Mouse (Mus musculus) right cerebral cortex, adult 18-20 months (tissue): ENCODE measurements around the gene Snf8.

ENCODE experiments used
- DNase-seq: peaks from one replicate; pipeline ENCODE4 v3.0.0; 2022; ENCODE audit warnings: mixed read lengths

Snf8 gene

DNA sequence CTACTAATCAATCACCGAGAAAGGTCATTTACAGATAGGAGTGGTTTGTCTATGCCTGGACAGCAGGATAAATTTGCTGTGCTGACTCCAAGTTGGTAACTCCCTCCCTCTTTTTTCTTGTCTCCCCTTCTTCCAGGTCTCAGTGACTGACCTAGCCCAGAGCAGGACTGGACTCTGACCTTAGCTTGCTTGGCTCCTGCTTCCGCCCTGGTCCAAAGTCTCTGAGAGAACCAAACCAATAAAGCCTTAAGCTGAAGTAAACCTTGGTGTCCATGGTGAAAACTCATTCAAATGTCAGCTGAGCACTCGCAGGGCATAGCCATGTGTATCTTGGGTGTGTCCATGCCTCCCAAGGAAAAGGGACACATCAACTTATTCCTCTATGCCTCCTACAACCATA is 4.1 kb upstream of the Snf8 start:
- DNase-seq, result no peak

- DNase-seq, result no peak
Measured at GRCm38 (mm10) chr11:96031701-96032100, 3.0 kb upstream of the Snf8 start.

- no peak for DNase-seq
Measured at GRCm38 (mm10) chr11:96033264-96033663, 1.4 kb upstream of the Snf8 start.

DNA sequence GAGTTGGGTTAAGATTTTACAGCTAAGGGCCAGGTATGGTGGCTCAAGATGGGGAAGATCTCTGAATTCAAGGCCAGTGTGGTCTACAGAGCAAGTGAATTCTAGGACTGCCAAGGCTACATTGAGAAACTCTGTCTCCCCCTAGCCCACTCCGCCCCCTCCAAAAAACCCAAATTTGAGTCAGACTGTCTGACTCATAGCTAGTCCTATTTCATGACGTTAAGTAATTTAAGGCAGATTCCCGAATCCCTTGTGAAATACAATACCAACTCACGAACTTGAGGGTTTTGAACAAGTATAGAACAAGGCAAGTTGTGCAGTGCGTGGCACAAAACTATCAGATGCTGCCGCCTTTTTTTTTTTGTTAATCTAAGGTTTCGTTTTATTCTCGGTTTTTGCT is 569 bp upstream of the Snf8 start:
- DNase-seq, result no peak

DNA sequence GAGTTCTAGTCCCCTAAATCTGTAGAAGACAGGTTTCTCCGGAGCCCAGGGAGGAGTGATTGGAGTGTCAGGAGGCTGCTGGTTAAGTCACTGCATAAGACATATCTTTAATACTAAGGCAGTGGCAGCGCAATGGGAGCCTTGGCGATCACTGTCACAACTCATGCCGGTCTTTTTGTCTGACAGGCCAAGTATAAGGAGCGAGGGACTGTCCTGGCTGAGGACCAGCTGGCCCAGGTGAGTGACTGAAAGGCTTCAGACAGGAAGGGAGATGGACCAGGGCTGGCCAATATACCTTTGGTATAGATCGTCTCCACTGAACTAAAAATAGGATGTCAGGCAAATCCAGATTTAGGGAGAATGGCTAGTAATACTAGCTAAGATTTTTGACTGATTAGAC is 448 bp downstream of the Snf8 start:
- no peak for DNase-seq

- no peak for DNase-seq
Measured at GRCm38 (mm10) chr11:96037499-96037898, 2.8 kb downstream of the Snf8 start.

GRCm38 (mm10) chr11:96038560-96038959 is 3.9 kb downstream of the Snf8 start:
- DNase-seq, result no peak

GRCm38 (mm10) chr11:96044803-96045567 is 10.3 kb downstream of the Snf8 start:
- no peak for DNase-seq

GRCm38 (mm10) chr11:96046028-96046427 is 11.3 kb downstream of the Snf8 start:
- DNase-seq, result no peak

DNA sequence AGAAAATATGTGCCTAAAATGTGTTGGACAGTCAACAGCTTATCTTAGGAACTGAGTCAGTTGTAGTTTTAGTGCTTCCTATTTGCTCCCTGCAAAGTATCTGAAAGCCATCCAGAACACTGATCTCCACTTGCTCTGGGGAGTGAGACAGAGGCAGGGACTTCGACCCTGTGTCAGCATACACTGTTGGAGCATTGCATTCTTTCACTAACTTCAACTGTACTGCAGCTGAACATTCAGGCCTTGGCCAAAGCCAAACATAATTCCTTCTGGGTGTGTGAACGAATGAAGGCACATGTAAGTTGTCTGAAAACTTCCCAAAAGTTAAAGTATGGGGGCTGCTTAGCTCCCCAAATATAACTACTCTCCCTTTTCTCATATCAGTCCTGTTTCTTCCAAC is 12.1 kb downstream of the Snf8 start:
- DNase-seq, result no peak

- DNase-seq, result no peak
Measured at GRCm38 (mm10) chr11:96047469-96048373, 13.0 kb downstream of the Snf8 start.

GRCm38 (mm10) chr11:96049939-96050338 is 15.3 kb downstream of the Snf8 start:
- no peak for DNase-seq

GRCm38 (mm10) chr11:96050854-96051253 is 16.2 kb downstream of the Snf8 start:
- no peak for DNase-seq

- DNase-seq, result no peak
Measured at GRCm38 (mm10) chr11:96058309-96058708, 23.6 kb downstream of the Snf8 start.

DNA sequence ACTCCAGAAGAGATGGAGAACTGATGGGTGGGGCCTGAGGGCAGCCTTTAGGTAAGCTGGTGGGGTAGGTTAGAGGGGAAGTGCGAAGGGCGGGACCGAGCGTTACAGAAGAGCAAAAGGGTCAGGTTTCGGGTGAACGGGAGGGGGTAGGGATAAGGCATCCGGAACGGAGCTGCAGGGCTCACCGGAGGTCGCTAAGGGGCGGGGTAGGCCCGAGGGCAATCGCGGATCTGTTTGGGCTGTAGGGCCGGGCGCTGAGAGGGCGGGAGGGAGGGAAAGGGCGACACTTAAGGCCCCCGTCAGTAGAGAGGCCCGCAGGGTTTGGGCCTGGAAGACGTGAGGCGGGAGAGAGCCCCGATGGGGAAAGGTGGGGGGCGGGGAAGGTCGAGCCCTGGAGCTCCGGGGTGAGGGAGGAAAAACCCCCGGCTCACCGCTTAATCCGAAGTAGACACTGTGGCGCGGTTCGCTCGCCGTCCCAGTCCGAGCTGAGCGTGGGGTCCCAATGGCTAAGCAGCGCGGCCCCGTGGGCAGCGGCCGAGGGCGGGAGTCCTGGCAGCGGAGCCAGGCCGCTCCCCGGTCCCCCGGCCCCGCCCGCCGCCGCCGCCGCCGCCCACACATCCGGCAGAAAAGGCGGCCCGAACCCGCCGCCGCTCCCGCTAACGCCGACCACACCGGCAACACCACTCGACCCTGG is 30.0 kb downstream of the Snf8 start:
- no peak for DNase-seq

DNA sequence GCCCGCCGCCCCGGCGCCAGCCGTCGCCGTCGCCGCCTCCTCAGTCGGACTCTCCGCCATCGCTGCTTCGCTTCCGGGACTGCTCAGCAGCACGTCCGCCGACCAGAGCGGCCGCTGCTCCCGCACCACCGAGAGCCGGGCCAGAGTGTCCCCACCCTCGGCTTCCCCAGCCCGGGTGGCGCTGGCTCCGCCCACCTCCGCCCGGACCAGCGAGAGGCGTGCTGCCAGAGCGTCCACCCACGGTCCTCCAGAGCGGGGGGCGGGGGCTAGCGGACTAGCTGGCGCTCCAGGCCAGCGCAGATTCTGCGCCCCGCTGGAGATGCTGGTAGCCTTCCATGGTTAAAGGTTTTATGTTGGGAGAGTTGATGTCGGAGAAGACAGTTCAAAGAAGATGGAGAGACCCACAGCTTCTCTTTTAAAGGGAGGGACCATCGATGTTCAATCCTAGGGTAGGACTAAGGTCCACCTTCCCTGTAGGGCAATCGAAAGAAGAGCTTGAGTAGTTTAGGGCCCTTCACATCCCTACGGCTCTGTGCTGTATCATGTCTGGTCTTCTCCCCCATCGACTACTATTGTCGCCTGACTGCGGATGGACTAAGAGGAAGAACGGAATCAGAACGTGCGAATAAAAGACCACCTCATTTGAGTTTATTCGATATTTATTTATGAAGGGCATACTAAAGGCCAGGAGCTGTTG is 30.7 kb downstream of the Snf8 start, which contains the start of gene Ube2z:
Gene Ube2z (minus strand): TSS at position 174 of the 697 bp plus-strand sequence.
- DNase-seq, result peak; percentile 98

- no peak for DNase-seq
Measured at GRCm38 (mm10) chr11:96068231-96068630, 33.5 kb downstream of the Snf8 start.

DNA sequence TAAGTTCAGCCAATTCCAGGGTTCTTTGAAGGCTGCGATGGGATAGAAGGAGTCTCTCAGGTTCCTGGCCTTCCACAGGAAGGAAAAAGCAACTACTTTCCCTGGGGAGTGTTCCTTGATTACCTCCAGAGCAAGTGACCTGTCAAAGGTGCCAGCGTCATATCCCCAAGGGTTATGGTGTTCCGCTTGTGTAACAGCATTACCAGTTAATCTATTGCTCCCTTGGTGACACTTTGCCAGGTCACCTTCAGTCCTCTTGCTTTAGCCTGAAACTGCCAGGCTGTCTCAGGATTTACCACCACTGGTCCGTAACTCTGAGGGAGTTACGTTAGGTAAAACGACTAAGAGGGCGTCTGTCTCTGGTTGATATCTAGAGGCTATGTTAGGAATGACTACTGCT is 35.7 kb downstream of the Snf8 start:
- no peak for DNase-seq

DNA sequence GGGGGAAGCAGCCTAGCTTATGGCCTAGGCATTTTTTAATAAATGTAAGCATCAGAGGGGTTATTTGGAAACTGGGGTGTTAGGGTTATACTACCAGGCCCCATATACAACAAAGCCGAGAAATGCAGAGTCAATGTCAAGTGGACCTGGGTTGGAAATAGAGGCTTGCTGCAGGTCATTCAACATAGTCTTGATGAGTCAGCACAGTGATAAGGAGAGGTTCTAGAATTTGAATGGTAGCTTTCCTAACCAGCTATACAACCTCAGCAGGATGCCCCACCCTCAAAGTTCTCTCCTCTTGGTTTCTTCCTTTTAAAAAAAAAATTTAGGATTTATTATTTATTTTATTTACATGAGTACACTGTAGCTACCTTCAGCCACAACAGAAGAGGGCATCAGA is 36.3 kb downstream of the Snf8 start:
- DNase-seq, result no peak

DNA sequence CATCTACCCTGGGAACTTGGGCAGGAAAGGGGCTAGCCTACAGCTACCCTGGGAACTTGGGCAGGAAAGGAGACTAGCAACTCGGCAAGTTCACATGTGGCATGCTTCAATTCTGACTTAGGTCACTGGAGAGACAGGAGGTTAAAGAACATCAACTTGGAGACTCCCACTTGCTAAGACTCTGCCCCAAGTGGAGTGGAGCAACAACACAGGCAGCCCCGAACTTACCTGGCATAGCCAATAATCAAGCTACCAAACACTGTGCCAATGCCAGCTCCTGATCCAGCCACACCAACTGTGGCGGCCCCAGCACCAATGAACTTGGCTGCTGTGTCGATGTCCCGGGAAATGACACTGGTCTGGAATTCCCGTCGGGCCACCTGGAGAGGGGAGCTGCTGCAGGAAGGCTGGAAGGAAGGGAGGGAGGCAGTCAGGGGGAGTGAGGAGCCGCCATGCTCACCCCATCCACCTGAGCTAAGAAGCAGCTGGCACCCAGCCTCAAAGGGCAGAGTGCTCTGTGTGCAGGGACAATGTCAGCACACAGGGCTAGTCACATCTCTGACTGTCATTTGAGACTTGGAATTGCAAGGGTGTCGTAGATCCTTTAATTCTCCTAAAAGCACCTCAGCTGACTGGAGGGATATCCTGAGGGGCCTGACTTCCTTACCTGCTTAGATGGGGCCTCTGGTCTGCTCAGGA is 38.8 kb downstream of the Snf8 start:
- no peak for DNase-seq

GRCm38 (mm10) chr11:96074351-96075176 is 39.9 kb downstream of the Snf8 start:
- DNase-seq, result peak; percentile 19
